Mouse (Mus musculus): ENCODE data around the gene Atox1.

DNA sequence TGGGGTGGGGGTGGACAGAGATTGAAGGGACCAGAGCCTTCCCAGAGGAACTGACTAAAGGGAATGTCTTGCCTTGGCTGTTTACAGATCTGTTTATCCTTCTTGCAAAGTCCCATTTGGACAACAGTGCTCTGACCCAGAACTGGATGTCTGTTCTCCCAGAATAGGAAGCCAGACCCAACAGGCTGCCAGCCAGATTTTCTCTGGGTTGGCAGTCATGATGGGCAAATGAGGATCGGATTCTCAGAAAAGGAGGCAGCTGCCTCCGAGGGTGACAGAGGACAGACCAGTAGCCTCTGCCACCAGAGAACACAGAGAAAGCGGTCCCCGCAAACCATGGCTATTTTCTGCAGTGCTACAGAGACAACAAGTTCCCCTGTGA lies 41.8 kb downstream of the Atox1 start:
- TF ChIP-seq CTCF (IDR thresholded peaks at IDR 0.05; ENCODE audit: extremely low read depth, insufficient read depth, low read length) (no peak), POLR2A (IDR thresholded peaks at IDR 0.05; ENCODE audit: extremely low read depth, insufficient read depth, low read length) (no peak)

All from cortical plate, adult 2 months (tissue).